Mouse (Mus musculus) midbrain, embryonic 16.5 days (tissue): ENCODE data around the gene Homer3. TPM values are rescaled to one million over a fixed set of nuclear protein-coding genes. Genes with fewer than 3 reads are reported as not detected.

Source experiments
- ATAC-seq: fragments of 200-750 bp; cut with Nextera tagmentation; 2 replicates; pipeline ENCODE4 v1.8.0; 2017; ENCODE audit warnings: moderate TSS enrichment
- H3K27ac ChIP-seq: fragments of 300-500 bp; sonication (generic); 2 replicates; pipeline ENCODE4 v1.5.1; 2014; ENCODE audit warnings: mild to moderate bottlenecking, low read length, mixed read lengths
- H3K27me3 ChIP-seq: fragments of 300-500 bp; sonication (generic); 2 replicates; pipeline ENCODE4 v1.6.1; 2014; ENCODE audit warnings: low read depth, low read length, mixed read lengths; ENCODE audit not compliant: control insufficient read depth, insufficient read depth
- H3K36me3 ChIP-seq: fragments of 300-500 bp; sonication (generic); 2 replicates; pipeline ENCODE4 v1.6.1; 2014; ENCODE audit warnings: mild to moderate bottlenecking, low read length, moderate library complexity, mixed read lengths; ENCODE audit not compliant: control insufficient read depth, insufficient read depth
- H3K4me1 ChIP-seq: fragments of 300-500 bp; sonication (generic); 2 replicates; pipeline ENCODE4 v1.6.1; 2014; ENCODE audit warnings: mild to moderate bottlenecking, low read length, mixed read lengths; ENCODE audit not compliant: control insufficient read depth, insufficient read depth
- H3K4me2 ChIP-seq: fragments of 300-500 bp; sonication (generic); 2 replicates; pipeline ENCODE4 v1.6.1; 2014; ENCODE audit warnings: mild to moderate bottlenecking, low read length, mixed read lengths
- H3K4me3 ChIP-seq: fragments of 300-500 bp; sonication (generic); 2 replicates; pipeline ENCODE4 v1.5.1; 2014; ENCODE audit warnings: low read depth, mild to moderate bottlenecking, low read length, moderate library complexity, mixed read lengths
- H3K9ac ChIP-seq: fragments of 300-500 bp; sonication (generic); 2 replicates; pipeline ENCODE4 v1.6.1; 2014; ENCODE audit warnings: low read depth, low read length, mixed read lengths
- H3K9me3 ChIP-seq: fragments of 300-500 bp; sonication (generic); replicated peaks from 2 replicates; pipeline ENCODE4 v1.6.1; 2014; ENCODE audit warnings: mild to moderate bottlenecking, low read length, mixed read lengths; ENCODE audit not compliant: control insufficient read depth, poor library complexity, severe bottlenecking
- WGBS: fragments of 180-500 bp; shearing (Covaris S2); extraction: QIAGEN DNeasy Blood & Tissue Kit; methylation state at CpG from one replicate; pipeline ENCODE4 v1.1.7; 2014; 5-methylcytosine and 5-hydroxymethylcytosine counted together
- polyA plus RNA-seq: library from polyadenylated mRNA; unstranded; fragments of >200 nt; fragmentation: Nextera tagmentation; extraction: Ambion mirVana; gene quantifications from 2 replicates; pipeline ENCODE4 v1.2.1, GENCODE M21; 2015

Homer3 gene
- polyA plus RNA-seq, 1 experiment from 2014 or later: 26.3 TPM

DNA sequence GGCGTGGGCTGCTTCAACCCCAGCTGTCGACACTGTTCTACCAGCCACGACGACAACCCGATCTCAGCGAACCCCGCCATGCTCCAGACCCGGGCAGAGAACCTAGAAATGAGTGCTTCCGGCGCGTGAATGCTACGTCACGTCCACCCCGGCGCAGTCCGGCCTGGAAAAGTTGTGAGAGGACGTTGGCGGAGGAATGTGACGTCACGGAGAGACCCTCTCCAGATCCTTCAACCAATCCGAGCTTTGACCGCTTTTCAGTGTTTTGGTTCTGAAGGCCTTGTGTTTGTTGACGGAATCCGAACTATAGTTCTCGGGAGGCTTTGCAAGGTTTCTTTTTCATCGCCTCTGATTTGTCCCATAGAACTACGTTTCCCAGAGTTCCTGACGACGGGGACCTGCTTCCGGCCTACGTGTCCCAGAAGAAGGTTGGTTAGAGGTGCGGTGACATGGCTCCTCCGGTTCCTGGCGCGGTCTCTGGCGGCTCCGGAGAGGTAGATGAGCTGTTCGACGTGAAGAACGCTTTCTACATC is 19.8 kb downstream of the Homer3 start, which contains the start of the genes Ddx49 and Cope:
Ddx49 (minus strand) TSS at position 132 of the 533 bp plus-strand sequence.
Cope (plus strand) TSS at position 161 of the 533 bp plus-strand sequence.
- Histone ChIP-seq H3K27ac (peak within 1 kb of the TSS; percentile 81), H3K36me3 (peaks cover 16% of the 10 kb centered on the region), H3K9me3 (no peaks in the 10 kb centered on the region), H3K4me2 (peak within 1 kb of the TSS; percentile 96), H3K4me1 (peaks cover 24% of the 10 kb centered on the region), H3K9ac (peak within 1 kb of the TSS; percentile 78), H3K4me3 (peak within 1 kb of the TSS; percentile 85), H3K27me3 (no peaks in the 10 kb centered on the region)
- peak; percentile 92 for ATAC-seq
- WGBS: under 1% methylated on average over 40 of the region's 40 CpGs

DNA sequence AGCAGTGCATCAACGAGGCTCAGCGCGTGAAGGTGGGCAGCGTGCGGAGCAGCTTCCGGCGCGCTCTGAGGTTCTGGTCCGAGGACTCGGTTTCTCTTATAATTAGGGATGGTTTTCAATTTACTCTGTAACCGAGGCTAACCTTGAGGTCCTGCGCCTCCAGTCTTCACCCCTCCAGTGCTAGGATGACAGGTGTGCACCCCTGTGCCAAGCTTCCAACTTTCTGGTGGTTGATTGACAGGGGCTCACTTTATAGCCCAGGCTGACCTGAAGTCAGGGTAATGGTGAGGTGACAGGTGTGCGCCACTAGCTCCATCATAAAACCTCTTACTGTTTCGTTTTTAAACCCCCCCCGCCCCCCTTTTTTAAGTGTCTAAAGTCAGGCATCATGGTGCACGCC is 20.3 kb downstream of the Homer3 start:
- WGBS: 5% methylated on average over 16 of the region's 16 CpGs
- Histone ChIP-seq H3K27me3 (no peaks in the 10 kb centered on the region), H3K4me3 (peak overlapping the region; percentile 85), H3K9me3 (no peaks in the 10 kb centered on the region), H3K4me1 (peaks cover 24% of the 10 kb centered on the region), H3K4me2 (peak overlapping the region; percentile 96), H3K27ac (peak overlapping the region; percentile 81), H3K9ac (peak overlapping the region; percentile 78), H3K36me3 (peaks cover 18% of the 10 kb centered on the region)
- peak; percentile 62 for ATAC-seq

DNA sequence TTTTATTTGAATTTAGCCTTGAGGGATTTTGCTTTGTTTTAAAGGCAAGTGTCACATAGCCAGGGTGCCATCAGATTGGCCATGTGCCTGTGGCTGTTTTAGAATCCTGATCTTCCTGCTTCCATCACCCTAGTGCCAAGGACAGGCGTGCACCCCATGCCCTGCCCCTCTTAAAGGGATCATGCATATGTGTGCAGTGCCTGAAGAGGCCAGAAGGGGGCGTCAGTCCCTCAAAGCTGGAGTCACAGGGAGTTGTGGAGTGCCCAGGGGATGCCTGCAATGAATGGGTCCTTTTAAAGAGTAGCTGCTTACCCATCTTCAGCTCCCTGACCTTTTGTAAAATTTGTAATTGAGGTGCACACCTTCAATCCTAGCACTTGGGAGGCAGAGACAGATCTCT is 26.7 kb downstream of the Homer3 start:
- H3K36me3 ChIP-seq: peaks cover 33% of the 10 kb centered on the region
- 30% methylated on average over 2 of the region's 2 CpGs for WGBS

DNA sequence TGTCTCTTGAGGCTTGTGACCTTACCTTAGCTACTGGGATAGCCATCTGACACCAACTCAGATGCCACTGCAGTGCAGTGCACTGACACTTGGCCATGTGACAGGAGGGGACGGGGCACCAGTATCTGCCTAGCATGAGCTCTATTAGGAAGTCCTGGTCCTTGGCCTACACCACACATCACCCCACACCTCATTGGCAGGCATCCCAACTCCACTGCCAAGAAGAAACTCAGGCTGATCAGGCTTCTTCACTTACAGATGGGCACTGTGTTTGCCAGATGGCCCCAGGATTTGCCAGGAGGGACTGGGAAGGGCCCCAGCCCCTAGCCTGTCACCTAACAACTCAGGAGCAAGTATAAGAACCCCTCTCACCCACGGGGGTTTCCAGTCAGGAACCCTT is 30.8 kb downstream of the Homer3 start:
- no peak overlapping the region for H3K9ac ChIP-seq
- no peaks in the 10 kb centered on the region for H3K9me3 ChIP-seq
- no peaks in the 10 kb centered on the region for H3K27me3 ChIP-seq
- H3K4me3 ChIP-seq: no peak overlapping the region
- 88% methylated on average over 2 of the region's 2 CpGs for WGBS
- no peak overlapping the region for H3K4me2 ChIP-seq
- peaks cover 21% of the 10 kb centered on the region for H3K36me3 ChIP-seq
- no peak overlapping the region for H3K27ac ChIP-seq
- peaks cover 22% of the 10 kb centered on the region for H3K4me1 ChIP-seq
- ATAC-seq: no peak

More for the DNA sequence above, 26.7 kb downstream of the Homer3 start:
- no peaks in the 10 kb centered on the region for H3K9me3 ChIP-seq
- H3K9ac ChIP-seq: no peak overlapping the region
- H3K4me3 ChIP-seq: no peak overlapping the region
- ATAC-seq: no peak
- H3K27me3 ChIP-seq: no peaks in the 10 kb centered on the region
- no peak overlapping the region for H3K27ac ChIP-seq
- no peak overlapping the region for H3K4me2 ChIP-seq
- H3K4me1 ChIP-seq: no peaks in the 10 kb centered on the region; the same call in 1 of the 2 replicates

DNA sequence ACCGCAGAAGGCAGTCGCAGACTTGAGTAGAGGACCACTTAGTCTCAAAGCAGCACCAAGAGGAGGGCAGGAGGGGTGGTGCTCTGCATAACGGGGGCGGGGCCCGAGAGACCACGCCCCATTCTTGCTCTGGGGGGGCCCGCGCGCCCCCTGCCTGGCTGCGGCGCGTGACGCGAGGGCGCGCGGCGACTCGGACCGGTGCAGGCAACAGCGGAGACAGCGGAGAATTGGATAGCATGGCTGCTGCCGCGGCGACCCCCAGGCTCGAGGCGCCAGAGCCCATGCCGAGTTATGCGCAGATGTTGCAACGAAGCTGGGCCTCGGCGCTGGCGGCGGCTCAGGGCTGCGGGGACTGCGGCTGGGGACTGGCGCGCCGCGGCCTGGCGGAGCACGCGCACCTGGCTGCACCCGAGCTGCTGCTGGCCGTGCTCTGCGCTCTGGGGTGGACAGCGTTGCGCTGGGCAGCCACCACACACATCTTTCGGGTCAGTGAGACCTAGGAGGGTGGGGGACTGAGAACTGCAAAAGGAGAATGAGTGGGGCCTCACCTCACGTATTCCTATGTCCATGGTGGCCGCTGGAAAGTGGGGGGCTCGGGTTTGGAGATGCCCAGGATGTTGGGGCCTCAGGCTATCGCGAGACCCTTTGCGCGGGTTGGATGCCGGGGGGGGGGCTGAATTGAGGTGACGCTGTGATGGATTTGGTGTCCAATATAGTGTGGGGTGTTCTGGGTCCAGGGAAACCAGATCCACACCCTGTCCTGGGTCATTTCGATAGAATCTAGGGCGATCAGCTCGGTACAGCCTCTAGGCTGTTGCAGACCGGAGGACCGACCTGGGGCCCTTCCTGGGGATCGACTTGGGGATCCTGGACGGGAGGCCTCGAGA is 33.2 kb downstream of the Homer3 start, which contains the start of gene Cers1:
Cers1 (plus strand) TSS at position 152 of the 887 bp plus-strand sequence.
- Histone ChIP-seq H3K9me3 (no peaks in the 10 kb centered on the region), H3K36me3 (peaks cover 21% of the 10 kb centered on the region), H3K4me1 (peaks cover 22% of the 10 kb centered on the region), H3K4me3 (peak within 1 kb of the TSS; percentile 78), H3K27me3 (no peaks in the 10 kb centered on the region), H3K9ac (peak within 1 kb of the TSS; percentile 88), H3K4me2 (peak within 1 kb of the TSS; percentile 61), H3K27ac (peak within 1 kb of the TSS; percentile 97)
- 1% methylated on average over 66 of the region's 66 CpGs for WGBS
- peak; percentile 59 for ATAC-seq

DNA sequence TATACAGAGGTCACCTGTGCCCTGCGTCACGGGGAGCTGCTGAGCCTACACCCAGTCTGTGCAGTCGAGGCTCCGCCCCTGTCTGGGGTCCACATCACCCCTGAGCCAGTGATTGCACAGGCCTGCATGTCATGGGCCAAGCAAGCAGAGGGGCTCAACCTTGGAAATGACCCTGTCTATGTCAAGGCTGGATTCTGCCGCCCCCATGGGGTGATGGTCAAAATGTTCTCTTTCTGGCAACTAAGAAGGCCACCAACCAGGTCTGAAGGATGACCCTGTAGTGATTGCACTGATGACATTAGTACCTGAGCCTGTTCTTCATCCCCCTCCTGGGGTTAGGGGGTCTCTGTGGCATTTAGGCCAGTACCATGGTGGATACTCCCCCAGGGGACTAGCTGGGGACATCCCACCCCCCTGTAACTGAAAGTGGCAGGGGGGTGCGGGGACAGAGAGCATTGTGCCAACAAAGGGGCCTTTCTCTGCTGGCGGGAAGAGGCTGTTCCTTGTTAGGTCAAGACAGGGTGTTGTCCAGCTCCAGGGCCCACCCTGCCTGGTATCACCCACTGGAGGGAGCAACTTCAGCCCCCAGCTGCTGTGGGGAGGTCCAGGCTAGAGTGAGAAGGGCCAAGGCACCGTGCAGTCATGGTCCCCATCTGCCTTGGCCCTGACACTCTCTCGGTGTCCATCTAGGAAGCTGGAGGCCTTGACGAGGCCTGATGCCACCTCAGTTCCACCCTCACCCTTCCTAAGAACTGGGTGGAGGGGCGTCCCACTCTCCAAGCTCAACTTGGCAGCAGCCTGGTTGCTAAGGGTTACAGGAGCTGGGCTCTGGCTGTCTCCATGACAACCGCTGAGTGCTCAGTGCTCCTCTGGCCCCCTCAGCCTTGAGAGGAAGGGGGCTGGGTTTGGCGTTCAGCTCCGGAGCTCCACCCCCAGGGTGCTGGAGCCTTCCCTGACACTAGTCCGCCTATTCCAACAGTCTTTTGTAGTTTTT is 34.2 kb downstream of the Homer3 start:
- Histone ChIP-seq H3K9ac (peak overlapping the region; percentile 88), H3K4me3 (peak overlapping the region; percentile 78), H3K4me2 (peak overlapping the region; percentile 61), H3K36me3 (peaks cover 12% of the 10 kb centered on the region), H3K4me1 (peaks cover 22% of the 10 kb centered on the region), H3K9me3 (no peaks in the 10 kb centered on the region), H3K27me3 (no peaks in the 10 kb centered on the region), H3K27ac (peak overlapping the region; percentile 97)
- WGBS: 10% methylated on average over 15 of the region's 15 CpGs
- peak; percentile 88 for ATAC-seq

DNA sequence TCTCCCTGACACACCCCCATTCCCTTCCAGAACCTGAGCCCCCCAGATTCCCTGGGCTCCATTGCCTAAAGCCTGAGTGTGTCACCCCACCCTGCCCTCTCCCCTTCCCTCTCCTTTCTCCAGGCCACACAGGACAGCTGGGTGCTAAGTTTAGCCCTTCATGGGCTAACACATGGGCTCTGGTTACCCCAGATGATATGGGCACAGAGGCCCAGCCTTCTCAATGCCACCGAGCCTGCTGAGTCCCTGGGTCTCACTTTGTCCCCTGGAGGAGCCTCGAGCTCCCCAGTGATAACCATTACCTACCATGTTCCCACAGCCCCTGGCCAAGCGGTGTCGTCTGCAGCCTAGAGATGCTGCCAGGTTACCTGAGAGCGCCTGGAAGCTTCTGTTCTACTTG is 35.2 kb downstream of the Homer3 start:
- H3K27ac ChIP-seq: peak overlapping the region; percentile 97
- H3K4me2 ChIP-seq: peak overlapping the region; percentile 61
- ATAC-seq: no peak
- WGBS: 86% methylated on average over 5 of the region's 5 CpGs
- no peak overlapping the region for H3K9ac ChIP-seq
- H3K27me3 ChIP-seq: no peaks in the 10 kb centered on the region
- H3K36me3 ChIP-seq: peaks cover 9% of the 10 kb centered on the region
- peak overlapping the region; percentile 78; the same call in 1 of the 2 replicates for H3K4me3 ChIP-seq
- peaks cover 22% of the 10 kb centered on the region for H3K4me1 ChIP-seq
- H3K9me3 ChIP-seq: no peaks in the 10 kb centered on the region

DNA sequence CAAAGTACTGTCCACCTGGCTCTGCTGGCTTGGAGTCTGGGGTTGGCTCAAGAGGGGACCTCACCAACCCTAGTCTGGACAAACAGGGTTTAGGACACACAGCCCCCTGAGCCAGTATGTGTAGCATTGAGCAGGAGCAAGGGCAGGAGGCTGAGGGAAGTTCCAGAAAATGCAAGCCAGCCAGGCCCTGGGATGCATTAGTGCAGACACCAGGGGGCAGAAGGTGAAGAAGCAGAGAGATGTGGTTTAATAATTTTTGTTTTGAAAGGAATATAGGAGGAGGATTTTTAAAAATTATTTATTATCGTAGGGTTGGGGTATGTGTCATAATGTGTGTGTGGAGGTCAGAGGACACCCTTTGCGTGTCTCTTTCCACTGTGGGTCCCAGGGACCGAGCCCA is 41.1 kb downstream of the Homer3 start:
- H3K4me1 ChIP-seq: no peaks in the 10 kb centered on the region
- no peaks in the 10 kb centered on the region for H3K27me3 ChIP-seq
- no peak overlapping the region for H3K9ac ChIP-seq
- WGBS: 99% methylated on average over 3 of the region's 3 CpGs
- H3K27ac ChIP-seq: no peak overlapping the region
- no peaks in the 10 kb centered on the region for H3K9me3 ChIP-seq
- no peak overlapping the region for H3K4me3 ChIP-seq
- ATAC-seq: no peak
- H3K36me3 ChIP-seq: peaks cover 16% of the 10 kb centered on the region
- H3K4me2 ChIP-seq: no peak overlapping the region
